Mouse (Mus musculus) liver, adult 2 months (tissue): Measurements from ENCODE around the gene Ror1.

Source experiments
- CTCF ChIP-seq: fragments of 200-500 bp; IDR thresholded peaks from 2 replicates; pipeline ENCODE4 v1.5.1; 2011; ENCODE audit warnings: low read depth, low read length, control low read depth
- POLR2A ChIP-seq: fragments of 200-500 bp; IDR thresholded peaks from 2 replicates; pipeline ENCODE4 v1.6.1; 2011; ENCODE audit warnings: low read length, control low read depth; ENCODE audit not compliant: insufficient read depth; ENCODE audit errors: extremely low read depth

GRCm38 (mm10) chr4:100248273-100248672 lies 152.7 kb downstream of the Ror1 start:
- TF ChIP-seq POLR2A (no peak), CTCF (no peak)
